Mouse (Mus musculus) left cerebral cortex, postnatal 10 days (tissue): ENCODE results near the gene Spata2. TPM values are rescaled to one million over a fixed set of nuclear protein-coding genes. Genes with fewer than 3 reads are reported as not detected.
A peak's percentile ranks its signal among the peaks of the same experiment; 100 is the strongest.

Source experiments
- DNase-seq, 2 experiments: peaks; one replicate each; pipeline ENCODE4 v3.0.0; 2021 to 2022; ENCODE audit warnings: low spot score in 2 of 2, mixed read lengths in 1 of 2; ENCODE audit errors: extremely low spot score in 1 of 2
- intact Hi-C: fragments of 180-260 bp; cut with DNase I; formaldehyde crosslinking; loops from one replicate; pipeline ENCODE4 v1.15.1; 2025
- total RNA-seq, 2 experiments: library from RNA; stranded (reverse); gene quantifications; 2 replicates each; pipeline ENCODE4 v1.2.3; 2021

Gene Spata2
- total RNA-seq, 2 experiments from 2014 or later = 68.2 to 69.8 TPM

DNA sequence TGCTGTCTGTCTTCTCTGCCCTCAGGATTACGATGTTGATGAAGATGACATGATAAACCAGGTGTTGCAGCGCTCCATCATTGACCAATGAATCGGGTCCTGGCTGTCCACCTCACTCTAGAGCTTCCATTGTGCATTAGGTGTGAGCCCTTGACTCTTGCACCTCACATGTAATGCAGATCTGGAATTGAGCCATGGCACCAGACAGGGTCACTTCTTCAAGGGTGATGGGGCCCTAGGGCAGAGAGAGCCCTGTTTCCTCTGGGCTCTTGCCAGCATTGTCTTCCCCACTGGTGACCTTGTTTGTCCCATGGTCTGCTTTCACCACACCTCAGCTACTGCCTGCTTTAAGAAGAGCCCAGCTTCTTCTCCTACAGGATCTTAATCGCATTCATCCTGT, 22.0 kb upstream of the Spata2 start:
- intact Hi-C loops = no loop called here
- peak in 1 of 2 experiments; percentile 15 for DNase-seq

DNA sequence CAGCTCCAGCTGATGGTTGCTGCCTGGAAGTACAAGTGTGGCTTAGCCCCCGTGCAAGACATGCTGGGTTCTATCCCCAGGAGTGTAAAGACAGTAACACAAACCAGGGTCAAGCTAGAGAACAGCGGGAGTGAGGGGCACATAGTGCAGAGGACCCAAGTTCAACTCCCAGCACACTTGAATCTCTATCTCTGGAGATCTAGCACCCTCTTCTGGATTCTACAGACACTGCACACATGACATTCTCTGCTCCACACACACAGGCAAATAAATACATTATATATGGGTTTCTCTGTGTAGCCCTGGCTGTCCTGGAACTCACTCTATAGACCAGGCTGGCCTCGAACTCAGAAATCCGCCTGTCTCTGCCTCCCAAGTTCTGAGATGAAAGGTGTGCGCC, 20.3 kb upstream of the Spata2 start:
- intact Hi-C loops = no loop called here
- DNase-seq = no peak

DNA sequence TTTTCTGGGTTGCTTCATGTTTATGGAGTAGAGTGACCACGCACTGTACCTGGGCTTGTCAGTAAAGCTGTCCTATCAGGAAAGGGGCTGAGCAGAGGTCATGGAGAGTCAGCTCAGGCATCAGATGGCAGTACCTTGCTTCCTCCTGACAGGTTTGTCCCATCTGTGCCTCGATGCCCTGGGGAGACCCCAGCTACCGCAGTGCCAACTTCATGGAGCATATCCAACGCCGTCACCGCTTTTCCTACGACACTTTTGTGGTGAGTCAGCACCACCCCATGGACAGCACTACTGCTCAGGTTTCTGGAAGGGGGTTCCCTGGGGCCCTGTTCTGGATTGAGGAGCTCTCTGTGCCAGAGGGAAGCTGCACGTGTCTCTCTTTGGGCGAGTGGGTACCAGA, 19.7 kb upstream of the Spata2 start:
- intact Hi-C loops = no loop called here
- no peak for DNase-seq

DNA sequence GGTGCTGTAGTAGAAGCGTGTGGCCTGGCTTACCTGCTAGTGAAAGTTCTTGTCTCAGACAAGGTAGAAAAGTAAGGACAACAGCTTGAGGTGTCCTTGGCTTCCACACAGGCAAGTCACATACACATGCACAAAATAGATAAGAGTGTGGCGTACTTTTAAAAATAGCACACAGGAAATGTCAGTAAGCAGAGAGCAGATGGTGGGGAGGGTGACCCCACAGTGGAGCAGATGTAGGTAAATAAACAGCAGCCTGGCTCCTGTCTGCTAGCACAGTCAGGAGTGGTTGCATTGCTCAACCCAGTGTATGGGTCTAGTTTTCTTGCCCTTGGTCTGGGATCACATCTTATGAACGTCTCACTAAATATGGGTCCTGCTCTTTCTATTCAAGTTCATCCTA, 17.8 kb upstream of the Spata2 start:
- no peak for DNase-seq

DNA sequence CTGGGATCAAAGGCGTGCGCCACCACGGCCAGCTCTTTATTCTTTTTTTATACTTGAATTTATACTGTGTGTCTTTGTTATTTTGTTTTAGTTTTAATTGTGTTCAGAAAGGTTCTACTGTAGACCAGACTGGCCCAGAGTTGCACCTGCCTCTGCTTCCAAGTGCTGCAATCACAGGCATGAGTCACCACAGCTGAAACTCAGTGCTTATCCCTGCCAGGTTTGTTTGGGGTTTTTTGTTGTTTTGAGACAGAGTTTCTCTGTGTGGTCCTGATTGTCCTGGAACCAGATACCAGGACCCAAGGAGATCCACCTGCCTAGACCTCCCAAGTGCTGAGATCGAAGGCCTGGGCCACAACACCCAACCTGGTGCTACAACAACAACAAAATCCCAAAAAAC, 15.9 kb upstream of the Spata2 start:
- no peak for DNase-seq
- intact Hi-C loops = no loop called here

More for the DNA sequence above, 17.8 kb upstream of the Spata2 start:
- intact Hi-C loops = no loop called here

DNA sequence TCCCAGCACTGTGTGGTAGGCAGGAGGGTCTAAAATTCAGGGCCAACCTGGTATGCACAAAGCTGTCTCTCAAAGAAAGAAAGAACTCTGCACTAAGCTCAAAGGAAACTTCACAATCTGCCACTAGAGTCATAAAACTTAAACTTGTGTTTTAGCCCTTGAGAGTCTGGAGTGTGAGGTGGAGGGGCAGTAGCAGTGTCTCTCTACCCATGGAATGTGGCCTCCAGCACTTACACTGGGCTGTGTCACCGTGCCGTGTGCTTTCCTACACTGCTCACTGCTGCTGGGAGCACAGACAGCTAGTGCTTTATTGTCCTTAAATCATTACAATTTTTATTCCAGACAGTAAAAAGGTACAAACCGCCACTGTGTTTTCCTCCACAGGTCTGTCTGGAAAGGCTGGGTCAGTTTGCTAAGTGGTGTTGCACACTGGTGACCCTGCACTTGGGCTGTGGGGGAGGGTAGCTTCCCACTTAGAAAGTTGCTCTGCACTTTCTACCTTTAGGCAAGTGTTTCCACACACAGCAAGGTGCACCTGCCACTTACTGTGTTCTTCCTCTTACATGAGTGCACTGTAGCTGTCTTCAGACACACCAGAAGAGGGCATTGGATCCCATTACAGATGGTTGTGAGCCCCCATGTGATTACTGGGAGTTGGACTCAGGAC, 15.2 kb upstream of the Spata2 start:
- DNase-seq = no peak
- intact Hi-C loops = no loop called here

DNA sequence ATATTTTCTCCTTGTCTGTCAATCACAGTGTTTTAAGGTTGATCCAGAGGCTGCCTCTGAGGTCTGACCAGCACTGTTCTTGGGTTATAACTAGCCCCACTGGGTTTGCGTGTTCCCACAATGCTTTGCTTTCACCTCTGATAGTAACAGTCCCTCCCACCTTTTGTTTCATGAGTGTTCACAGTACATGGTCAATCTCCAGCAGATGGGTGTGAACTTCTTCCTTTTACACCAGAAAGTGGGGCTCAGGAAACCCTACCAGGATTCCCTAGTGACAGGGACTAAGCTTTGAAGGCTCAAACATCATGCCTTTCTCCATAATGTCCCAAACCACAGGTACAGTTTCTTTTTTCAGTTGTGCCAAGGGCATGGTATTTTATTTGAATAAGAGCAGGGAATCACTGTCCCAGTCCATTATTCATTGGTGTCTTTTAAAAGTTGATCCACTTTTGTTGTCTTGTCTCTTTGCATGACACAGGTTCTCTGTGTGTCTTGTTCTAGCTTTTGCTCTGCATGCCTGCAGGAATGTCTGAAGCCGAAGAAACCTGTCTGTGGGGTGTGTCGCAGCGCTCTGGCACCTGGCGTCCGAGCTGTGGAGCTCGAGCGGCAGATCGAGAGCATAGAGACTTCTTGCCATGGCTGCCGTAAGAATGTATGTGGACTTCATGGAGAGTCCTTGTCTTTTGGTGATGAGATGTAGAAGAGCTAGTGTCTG, 14.0 kb upstream of the Spata2 start:
- peak in 1 of 2 experiments; percentile 10 for DNase-seq
- intact Hi-C loops = no loop called here

DNA sequence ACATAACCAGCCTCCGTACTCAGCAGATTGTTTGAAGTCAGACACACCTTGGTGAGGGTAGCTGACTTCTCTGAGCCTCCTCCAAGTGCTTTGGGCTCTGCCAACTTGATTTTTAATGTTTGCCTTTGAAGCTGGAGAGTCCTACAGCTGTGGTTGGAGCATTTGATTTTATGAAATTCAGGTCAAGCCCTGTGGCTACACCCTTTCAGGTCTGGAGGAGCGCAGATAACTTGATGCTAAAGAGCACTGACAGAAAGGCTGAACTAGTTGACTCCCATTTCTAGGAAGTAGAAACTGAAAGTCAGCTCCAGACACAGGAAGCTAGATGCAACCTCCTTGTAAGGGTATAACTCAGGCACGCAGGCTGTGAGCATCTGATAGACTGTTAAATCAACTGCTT, 12.4 kb upstream of the Spata2 start:
- peak in 1 of 2 experiments; percentile 7 for DNase-seq
- intact Hi-C loops = no loop called here

DNA sequence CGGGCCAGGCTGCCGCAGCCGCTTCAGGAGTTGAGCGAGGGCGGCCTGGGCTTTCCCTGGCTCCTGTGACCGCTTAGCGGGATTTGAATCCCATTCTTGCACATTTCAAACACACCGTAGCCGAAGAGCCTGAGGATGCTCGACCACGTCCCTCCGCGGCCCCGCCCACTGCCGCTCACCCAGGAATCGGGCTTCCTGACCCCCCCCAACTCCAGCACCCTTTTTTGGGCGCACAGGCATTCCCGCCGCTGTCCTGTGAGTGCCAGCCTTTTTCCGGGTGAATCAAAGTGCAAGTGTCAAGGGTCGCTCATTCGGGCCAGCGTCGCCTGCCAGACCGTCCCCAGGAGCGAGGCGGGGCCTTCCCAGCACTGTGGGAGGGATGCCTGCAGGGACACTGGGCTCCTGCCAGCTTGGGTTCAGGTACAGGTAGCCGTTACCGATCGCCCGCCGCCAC, 11.2 kb upstream of the Spata2 start:
- peak in 1 of 2 experiments; percentile 70 for DNase-seq
- intact Hi-C loops = no loop called here

DNA sequence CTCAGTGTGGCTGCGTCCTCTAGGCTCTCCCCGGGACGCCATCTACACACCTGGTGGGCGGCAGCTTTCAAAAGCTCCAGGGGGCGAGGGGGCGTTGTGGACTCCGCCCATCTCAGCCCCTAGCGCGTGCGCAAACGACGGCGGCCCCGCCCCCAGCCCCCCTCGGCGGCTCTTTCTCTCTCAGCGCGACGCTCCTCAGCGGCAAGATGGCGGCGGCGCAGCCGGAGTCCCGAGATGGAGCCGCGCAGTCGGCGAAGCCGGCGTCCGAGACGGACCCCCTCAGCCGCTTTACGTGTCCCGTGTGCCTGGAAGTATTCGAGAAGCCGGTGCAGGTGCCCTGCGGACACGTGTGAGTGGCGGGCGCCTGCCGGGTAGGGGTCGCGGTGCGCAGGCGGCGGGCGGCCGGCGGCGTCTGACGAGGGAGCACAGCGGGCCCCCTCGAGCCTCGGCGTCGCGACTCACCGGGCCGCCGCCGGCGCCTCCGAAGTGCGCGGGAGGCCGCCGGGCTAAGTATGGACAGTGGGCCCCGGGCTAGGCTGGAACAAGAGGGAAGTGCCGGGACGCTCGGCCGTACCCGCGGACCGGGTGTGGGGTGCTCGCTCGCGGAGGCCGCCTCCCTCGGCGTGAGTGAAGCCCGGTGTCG, 10.7 kb upstream of the Spata2 start:
- intact Hi-C loops = no loop called here
- peak; percentile 79 to 94 for DNase-seq

DNA sequence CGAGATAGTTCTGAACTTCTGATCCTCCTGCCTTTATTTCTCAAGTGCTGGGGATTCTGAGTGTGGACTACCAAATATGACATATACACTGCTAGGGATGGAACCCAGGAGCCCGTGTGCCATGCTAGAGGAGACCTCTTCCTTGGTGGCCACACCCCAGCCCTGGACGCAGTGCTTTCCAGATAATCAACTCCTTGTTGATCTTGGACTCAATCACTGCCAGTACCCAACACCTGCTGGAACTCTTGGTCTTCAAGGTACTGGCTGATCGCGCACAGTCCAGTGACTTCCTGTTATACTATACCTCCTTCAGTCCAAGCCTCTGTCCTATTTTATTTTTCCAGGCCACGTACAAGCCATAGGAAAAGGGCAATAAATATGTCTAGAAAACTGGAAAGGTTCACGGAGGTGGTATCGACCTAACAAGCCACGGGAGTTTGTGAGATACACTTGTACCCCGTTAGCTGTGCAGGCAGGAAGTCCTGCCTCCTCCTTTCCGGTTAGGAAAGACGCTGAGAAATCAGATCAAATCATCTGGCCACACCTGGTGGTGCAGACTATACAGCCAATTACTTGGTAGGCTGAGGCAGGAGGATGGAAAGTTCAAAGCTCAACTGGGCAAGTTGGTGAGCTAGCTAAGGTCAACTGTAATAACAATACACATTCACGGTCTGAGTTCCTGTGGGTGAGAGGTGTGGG, 10.0 kb upstream of the Spata2 start:
- DNase-seq = peak in 1 of 2 experiments; percentile 26
- intact Hi-C loops = no loop called here

DNA sequence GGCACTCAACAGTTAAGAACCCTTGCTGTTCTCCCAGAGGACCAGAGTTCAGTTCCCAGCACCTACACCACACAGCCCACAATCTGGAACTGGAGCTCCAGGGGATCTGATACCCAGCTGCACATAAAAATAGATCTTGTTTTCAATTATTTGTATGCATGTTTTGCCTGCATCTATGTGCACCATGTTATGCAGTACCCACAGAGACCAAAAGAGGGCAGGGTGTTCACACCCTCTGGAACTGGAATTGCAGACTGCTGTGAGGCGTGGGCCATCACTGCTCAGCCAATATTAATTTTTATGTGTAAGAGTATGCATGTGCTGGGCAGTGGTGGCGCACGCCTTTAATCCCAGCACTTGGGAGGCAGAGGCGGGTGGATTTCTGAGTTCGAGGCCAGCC, 4.6 kb upstream of the Spata2 start:
- no peak for DNase-seq
- intact Hi-C loops = no loop called here

DNA sequence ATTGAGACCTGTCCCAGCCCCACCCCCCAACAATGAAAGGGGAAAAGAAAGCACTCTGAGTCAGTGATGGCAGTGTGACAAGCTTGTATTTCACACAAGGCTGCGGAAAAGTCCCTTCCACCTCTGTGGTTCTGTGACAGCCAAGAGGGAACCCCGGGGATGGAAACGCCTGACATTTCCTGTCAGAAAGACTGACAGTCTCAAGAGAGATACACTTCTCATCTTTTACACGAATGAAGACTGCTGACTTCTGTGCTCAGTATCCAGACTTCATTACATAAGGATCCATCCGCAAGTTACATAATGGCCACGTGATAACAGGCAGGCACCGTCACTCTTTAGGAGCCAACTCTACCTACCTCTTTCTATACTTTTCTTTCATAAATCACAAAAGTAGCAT, 3.8 kb upstream of the Spata2 start:
- intact Hi-C loops = no loop called here
- DNase-seq = no peak

DNA sequence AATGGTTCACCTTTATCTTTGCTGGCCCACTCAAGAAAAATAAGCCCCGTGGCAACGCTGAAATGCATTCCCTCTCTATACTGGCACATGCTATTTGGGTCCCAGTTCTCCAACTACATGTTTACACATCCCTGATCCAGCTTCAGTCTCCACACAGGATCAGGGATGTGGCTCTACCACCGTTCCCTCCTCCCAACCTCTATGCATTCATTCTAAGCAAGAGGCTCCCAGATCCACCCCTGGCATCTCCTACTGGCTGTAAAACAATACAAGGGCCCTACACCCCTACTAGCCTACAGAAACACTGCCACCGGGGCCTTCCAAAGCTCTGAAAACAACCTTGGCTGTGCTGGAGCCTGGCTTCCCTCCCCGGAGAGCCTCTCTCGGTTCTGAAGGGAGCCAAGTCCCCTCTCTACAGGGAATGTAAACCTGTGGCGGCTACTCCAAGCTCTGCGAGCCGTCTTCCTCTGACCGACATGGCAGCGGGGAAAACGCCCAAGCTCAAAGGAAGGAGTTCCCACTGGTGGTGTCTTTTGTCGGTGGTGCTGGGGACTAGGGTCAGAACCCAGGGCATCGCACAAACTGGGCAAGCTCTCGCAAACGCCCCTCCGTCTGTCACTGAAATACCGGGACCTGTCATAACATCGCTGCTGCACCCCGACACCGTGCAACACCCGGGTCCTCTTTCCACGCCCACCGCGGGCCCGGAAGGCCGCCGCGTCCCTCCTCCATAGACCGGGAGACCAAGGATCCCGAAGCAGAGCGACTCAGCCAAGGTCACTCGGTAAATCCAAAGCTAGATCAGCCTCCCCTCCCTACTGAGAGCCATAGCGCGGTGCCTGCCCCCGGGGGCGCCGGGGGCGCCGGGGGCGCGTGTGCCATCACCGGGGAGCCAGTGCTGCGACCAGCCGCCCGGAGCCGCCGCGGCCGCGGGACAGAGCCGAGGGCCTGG, 654 bp downstream of the Spata2 start, which contains the start of gene Rnf114:
Gene Rnf114 (plus strand): TSS at position 889 of the 952 bp plus-strand sequence.
- intact Hi-C loops = no loop called here
- peak in 1 of 2 experiments; percentile 72 for DNase-seq

DNA sequence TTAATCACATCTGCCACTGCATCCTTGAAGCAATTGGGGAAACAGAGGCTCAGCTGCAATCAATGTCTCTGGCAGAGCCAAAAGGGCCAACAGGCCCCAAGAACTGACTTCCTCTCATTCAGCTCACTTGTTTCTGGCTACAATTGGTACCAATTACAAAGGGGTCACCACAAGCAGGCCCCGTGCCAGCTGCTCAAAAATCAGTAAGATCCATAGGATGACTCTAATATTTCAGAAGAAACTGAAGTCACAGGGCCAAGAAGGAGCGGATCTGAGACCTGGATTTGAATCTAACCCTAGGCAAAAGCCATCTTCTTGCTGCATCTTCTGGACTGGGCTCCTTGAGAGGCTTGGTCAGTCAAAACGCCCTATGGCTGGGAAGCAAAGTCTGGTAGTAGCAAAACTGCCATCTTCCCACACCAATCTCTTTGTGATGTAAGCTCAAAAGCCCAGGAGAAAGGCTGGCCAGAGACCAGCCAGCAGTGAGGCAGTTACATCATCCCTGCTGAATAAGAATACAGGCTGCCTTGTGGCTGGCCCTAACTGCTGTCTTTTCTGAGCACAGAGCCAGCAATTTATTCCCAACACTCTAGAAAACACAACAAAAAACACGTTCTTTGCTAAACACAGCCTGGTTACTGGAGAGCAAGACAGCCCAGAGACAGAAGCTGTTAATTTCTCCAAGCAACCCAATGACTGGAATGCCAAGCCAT, 1.7 kb downstream of the Spata2 start:
- peak; percentile 60 to 68 for DNase-seq
- intact Hi-C loops = no loop called here

DNA sequence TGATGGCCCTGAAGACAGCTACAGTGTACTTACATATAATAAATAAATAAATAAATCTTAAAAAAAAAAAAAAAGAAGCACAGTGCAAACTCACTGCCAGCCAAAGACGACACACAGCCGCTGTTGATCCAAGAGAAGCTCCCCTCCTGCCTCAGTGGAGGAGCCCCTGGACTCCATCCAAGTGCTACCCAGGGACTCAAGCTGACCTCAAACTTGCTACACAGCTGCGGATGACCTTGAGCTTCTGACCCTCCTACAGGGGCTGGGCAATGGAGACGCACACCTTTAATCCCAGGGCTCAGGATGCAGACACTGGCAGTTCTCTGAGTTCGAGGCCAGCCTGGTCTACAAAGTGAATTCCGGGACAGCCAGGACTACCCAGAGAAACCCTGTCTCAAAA, 4.7 kb downstream of the Spata2 start:
- peak in 1 of 2 experiments; percentile 51 for DNase-seq
- intact Hi-C loops = no loop called here

DNA sequence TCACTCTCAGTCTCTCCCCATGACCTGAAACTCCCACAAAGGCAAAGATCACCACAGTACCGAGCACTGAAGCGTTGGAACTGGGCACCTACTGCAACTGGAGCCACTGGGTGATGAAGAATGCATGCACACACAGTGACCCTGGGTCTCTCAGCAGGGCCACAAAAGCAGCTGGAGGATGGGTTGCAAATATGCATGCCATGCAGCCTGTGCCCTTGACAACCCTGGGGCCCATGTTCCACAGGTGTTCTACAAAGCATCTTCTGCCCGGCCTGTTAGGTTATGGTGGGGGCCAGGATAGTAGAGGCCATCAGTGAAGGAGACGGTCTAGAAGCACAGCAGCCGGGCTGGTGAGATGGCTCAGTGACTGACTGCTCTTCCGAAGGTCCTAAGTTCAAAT, 5.1 kb downstream of the Spata2 start:
- intact Hi-C loops = no loop called here
- DNase-seq = no peak

DNA sequence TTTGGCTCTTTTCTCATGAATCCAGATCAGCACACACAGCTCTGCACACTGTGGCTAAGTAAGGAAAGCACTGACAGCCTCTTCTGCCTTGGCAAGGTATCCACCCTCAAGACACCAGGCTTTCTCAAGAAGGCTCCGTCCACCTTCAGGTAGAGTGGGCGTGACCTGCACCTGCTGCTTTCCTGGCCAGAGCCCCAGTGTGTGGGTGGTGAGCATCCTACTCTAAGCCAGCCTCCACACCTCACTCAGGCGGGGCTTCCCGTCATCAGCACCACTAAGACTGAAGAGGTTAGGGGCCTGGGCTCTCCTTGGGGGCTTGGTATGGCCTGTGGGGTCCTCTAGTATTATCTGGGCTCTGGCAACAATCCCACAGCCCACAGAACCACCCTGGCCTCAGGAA, 6.1 kb downstream of the Spata2 start:
- intact Hi-C loops = no loop called here
- DNase-seq = peak in 1 of 2 experiments; percentile 36
